Mouse (Mus musculus): ENCODE results near the gene Ccdc169.
"Not testable (repeated sequence)": the region's sequence is repeated elsewhere in the genome, so short reads cannot be mapped to it uniquely, and the experiment has no call there.

The Ccdc169 gene

DNA sequence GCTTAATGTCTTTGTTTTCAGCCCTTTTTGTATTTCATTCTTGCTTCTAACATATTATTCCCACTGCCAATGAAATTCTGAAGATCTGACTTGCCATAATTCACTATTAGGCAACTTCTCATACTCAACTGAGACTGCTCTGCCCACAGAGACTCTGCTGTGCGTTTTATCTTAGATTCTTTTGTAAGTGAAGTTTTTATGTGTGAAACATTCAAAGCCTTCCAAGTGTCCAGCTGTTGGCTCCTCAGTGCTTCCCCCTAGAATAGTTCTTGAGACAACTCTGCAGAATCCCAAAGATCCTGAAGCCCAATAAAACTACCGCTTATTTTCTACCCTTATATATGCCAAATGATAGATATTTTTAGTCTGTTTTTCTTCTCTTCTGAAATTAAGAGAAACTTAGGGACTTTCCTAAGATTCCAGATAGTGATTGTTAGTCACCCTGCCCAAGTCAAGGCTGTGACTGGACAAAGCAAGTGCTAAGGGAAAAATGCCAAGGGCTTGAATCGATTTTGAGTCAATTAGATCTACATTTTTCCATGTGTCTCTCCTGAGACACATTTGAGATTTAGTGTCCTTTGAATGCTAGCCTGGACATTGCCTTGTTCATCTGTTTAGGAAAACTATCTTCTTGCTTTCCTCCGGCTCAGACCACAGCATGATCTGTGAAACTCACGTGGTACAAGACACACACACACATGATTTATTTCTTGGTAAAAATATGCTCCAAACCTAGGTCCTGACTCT, 58.6 kb downstream of the Ccdc169 start:
- DNase-seq (ENCODE audit: low read depth, low spot score): no peak

DNA sequence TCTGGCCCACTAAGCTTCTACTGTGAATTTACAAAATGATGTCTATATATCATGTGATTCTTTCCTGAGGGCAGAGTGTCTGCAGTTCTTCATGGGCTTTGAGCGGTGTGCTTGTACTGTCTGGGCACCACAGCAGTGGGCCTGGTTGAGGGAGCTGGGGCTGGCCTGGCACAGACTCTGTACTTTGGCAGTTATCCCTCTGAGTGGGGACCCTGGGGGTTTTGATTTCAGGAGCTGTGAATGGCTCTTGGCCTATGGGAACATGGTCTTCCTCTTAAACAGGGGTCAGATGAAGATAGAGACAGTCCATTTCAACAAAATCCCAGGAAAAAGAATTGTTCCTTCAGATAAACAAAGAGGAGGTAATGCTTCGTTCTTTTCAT, 59.2 kb downstream of the Ccdc169 start:
- no peak for DNase-seq (ENCODE audit: low read depth, low spot score)

DNA sequence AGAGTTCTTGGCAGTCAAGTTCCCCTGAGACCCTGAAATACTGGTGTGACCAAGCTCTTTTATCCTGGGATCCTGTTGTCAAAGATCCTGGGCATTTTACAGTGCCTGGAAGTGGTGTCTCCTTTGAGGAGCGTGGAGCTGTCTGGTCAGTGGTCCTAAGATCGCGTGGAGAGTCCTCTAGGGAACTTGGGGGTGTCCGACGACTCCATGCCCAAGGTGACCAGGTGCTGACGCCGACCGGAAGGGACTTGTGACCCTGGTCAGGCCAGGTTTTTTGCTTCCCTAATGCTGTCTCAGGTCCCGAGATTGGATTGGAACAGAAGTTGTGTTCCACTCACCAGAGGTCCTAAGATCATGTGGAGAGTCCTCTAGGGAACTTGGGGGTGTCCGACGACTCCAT, 66.5 kb downstream of the Ccdc169 start:
- DNase-seq (ENCODE audit: low read depth, low spot score): not testable (repeated sequence)

DNA sequence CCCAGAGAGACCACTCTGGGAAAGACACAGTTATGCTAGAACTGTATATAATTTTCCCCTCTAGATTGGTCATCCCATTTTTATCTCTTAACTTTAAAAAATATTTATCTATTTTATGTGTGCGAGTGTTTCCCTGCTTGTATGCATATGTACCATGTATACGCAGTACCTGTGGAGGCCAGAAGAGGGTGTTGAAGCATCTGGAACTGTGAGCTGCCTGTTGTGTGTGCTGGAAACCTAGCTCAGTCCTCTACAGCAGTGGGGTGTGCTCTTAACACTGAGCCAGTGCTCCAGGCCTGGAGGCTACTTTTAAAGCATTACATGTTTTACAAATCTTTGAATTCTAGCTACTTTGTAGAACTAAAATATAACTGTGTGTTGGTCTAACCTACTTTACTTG, 69.3 kb downstream of the Ccdc169 start:
- DNase-seq (ENCODE audit: low read depth, low spot score): no peak

DNA sequence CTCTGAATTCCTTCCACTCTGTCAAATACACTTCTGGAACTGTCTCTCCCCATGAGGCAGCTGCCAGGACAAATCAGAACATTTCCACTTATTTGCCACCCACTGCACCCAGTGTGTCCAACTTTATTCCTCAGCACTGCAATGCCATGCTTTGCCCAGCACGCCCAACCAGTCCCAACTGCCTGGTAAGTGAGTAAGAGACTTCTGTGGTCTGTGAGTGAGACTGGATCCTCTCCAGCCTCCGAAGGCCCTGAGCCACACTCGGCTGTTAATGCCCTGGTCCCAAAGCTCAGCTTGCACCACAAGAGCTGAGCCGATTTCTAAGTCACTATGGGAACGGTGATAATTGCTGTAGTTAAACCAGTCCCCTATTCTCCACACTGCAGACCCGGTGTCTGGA, 70.5 kb downstream of the Ccdc169 start:
- DNase-seq (ENCODE audit: low read depth, low spot score): no peak

DNA sequence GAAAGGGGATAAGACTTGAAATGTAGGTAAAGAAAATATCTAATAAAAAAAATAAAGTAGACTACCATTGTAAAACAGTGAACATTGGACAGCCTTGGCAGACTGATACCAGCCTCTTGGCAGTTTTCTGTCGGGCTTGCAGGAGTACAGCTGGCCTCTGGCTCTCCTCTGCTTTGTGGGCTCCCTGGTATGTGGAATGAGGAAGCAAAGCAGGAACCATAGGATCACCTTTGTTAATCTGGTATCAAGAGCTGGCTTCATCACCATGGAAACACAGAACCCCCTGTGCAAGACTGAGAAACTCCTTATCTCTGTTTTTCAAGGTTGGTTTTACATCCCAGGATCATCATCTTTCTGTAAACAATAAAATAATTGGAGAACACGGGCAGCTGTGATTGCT, 75.1 kb downstream of the Ccdc169 start:
- no peak for DNase-seq (ENCODE audit: low read depth, low spot score)

DNA sequence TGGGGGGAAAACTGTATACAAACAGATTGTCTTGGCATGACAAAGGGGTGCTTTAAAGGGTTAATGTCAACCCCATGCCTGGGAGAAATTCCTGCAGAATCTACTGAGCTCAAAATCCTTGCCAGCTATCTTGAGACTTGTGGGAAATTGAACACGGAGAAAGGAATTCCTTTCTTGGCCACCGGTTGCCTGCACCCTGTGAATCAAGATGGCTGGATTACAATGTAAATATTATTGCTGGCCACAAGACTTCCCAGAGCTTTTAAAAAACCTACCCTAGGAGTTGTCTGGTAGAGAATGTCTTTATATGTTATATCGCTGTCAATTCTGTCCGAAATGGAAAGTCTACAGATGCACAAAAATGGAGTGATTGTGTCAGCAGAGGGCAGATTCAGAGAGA, 76.6 kb downstream of the Ccdc169 start:
- DNase-seq (ENCODE audit: low read depth, low spot score): no peak

DNA sequence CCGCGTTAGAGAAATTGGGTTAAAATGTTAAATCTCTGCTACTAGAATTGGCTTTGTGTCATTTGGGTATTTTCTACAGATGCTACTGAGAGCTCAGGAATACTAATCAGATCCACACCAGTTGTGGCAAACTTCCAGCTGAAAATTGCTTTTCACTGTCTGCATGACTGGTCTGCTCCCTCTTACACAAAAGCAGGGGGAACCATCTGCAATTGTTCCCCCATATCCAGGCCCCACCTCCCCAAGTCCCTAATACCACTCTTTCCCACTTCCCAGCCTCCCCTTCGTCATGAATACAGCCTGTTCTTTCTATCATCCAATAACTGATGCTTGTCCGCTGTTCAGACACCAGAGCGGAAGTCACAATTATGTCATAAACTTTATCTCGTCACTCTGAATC, 77.3 kb downstream of the Ccdc169 start:
- DNase-seq (ENCODE audit: low read depth, low spot score): no peak

DNA sequence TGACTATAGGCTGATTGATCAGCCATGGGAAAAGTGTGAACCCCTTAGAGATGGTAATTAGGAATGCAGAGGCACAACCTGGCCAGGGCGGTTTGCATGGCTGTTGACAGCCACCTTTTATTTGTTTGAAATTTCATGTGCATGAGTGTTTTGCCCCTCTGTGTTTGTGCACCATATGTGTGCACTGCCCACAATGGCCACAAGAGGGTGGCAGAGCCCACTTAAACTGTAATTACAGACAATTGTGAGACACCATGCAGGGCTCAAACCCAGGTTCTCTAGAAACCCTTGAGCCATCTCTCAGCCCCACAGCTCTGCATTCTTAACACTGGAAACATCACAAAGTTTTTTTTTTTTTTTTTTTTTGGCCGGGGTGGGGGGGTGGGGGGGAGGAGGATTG, 85.4 kb downstream of the Ccdc169 start:
- DNase-seq (ENCODE audit: low read depth, low spot score): no peak

Data from telencephalon, adult 2 months (tissue).